13 mouse cellular contexts compared by ENCODE assay signal in the genomic region with DNA sequence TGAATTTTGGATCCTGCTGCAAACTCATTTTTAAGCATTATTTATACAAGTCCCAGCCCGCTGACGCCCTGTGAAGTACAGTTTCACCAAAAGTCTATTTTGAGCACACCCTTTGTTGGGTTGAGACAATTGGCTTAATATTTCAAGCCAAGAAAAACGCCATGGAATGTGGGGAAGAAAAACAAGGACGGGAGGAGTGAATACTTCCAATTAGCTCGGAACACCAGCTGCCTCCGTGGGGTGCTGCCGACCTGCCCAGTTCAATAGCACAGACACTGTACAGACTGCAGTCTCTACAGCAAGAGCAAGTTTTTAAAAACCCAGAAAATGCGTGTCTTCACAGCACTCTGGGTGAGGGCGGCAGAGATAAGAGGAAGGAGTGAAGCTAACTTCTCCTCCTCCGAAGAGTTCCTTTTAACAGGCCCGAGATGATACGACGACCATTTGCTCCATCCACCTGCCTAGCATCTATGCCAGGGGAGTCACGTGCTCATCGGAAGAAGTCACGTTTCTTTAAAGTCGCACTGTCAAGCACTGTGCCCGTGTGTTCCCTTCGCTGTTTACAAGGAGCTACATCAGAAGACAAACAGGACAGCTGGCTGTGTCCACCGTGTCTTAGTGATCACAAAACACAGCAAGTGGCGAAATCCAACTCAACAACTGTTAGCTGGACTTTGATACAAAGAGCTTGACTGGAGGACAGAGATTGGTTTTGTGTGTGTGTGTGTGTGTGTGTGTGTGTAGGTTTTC. TPM values are rescaled to one million over a fixed set of nuclear protein-coding genes. Genes with fewer than 3 reads are reported as not detected.
DNase-seq lines count a peak whose midpoint lies in the region; ATAC-seq and TF ChIP-seq lines count a peak whose summit lies in the region.
"Had no signal": no experiment of that assay in that cellular context is flagged by ENCODE, and none has a peak within 500 bp of the region (broad histone marks: within the 10 kb centered on the region; RNA-seq: fewer than 3 reads in every experiment).

No protein-coding gene starts in this region.

- H3K4me3 ChIP-seq in gastrocnemius, adult 2 months: peak overlapping the region; percentile 41
- no peak overlapping the region for H3K4me3 ChIP-seq in heart, postnatal 0 days (ENCODE audit: low read depth, low read length)
- H3K4me3 ChIP-seq: myocyte had no signal

- intact Hi-C loops in gastrocnemius, adult 2 months (cut with DNase I): no loop called here
- intact Hi-C loops in gastrocnemius, postnatal 14 days (cut with DNase I; ENCODE audit: low total_unique reads): no loop called here

- H3K27ac ChIP-seq in gastrocnemius, adult 2 months: peak overlapping the region; percentile 66
- peak overlapping the region; percentile 62 for H3K27ac ChIP-seq in heart, postnatal 0 days (ENCODE audit: low read depth)
- H3K27ac ChIP-seq: macrophage had no signal

- H3K9ac ChIP-seq in heart, postnatal 0 days (replicated peaks; ENCODE audit: low read depth, low read length): no peak overlapping the region

- peak; percentile 28 for DNase-seq in gastrocnemius, adult 2 months
- DNase-seq in gastrocnemius, postnatal 14 days: no peak
- peak; percentile 26 for DNase-seq in layer of hippocampus, adult 11-12 months (ENCODE audit: low spot score)
- DNase-seq in layer of hippocampus, adult 8-10 months (ENCODE audit: low spot score in 2 of 2): no peak
- peak; percentile 40 for DNase-seq in brain, adult 2 months (ENCODE audit: low read depth, low spot score)
- no peak for DNase-seq in heart, postnatal 0 days (ENCODE audit: low spot score)
- DNase-seq in spleen, adult 18-20 months: no peak
- DNase-seq in frontal cortex, postnatal 14 days (ENCODE audit: low spot score in 2 of 2): no peak
- DNase-seq: embryo, embryonic 11 days; kidney, adult 18-20 months had no signal

- peak overlapping the region; percentile 22; the same call in 1 of the 2 replicates for H3K4me2 ChIP-seq in heart, postnatal 0 days (ENCODE audit: low read depth, low read length)

- no peaks in the 10 kb centered on the region for H3K9me3 ChIP-seq in heart, postnatal 0 days (replicated peaks; ENCODE audit: control insufficient read depth, low read length)

- no peak for TF ChIP-seq EP300 in heart, postnatal 0 days (IDR thresholded peaks at IDR 0.05; ENCODE audit: low read depth)

- no peak for ATAC-seq in heart, postnatal 0 days (ENCODE audit: insufficient read depth, low read depth)

- H3K27me3 ChIP-seq in heart, postnatal 0 days (ENCODE audit: control insufficient read depth, insufficient read depth, low read length): no peaks in the 10 kb centered on the region

- TF ChIP-seq CTCF in gastrocnemius, adult 2 months (IDR thresholded peaks at IDR 0.05): no peak
- TF ChIP-seq CTCF in heart, postnatal 0 days (IDR thresholded peaks at IDR 0.05; ENCODE audit: low read depth): no peak

- H3K4me1 ChIP-seq in heart, postnatal 0 days (ENCODE audit: control insufficient read depth, insufficient read depth): peaks cover 21% of the 10 kb centered on the region

- 58% methylated on average over 21 of the region's 21 CpGs for WGBS in heart, postnatal 0 days

- peaks cover 39% of the 10 kb centered on the region for H3K36me3 ChIP-seq in heart, postnatal 0 days (replicated peaks; ENCODE audit: control insufficient read depth, insufficient read depth, low read length)

RNA-seq across cellular contexts. Expression of a gene that starts 38.8 kb away (rescaled TPM):
- 100 to 1,000 TPM in 1 of 2 experiments, 10 to 100 TPM in 1; 95.4 to 186 TPM for total RNA-seq in gastrocnemius, adult 2 months (2021)
- total RNA-seq in gastrocnemius, postnatal 14 days (2021): 100 to 1,000 TPM; 106 to 144 TPM
- under 1 TPM in 1 of 4 experiments, not detected in 3; 0.16 TPM for total RNA-seq in layer of hippocampus, adult 8-10 months (2022)
- 6.4 and 8.9 TPM in 2 replicates for total RNA-seq in heart, postnatal 0 days (2014; rRNA removed; ENCODE audit: low replicate concordance)
- polyA plus RNA-seq in heart, postnatal 0 days (2015; fragmentation: Nextera tagmentation; extraction: Ambion mirVana): 34.5 and 39.1 TPM in 2 replicates
- total RNA-seq: hematopoietic stem cell, adult 5-6 weeks had no signal
- polyA plus RNA-seq: macrophage had no signal

Comparison
In these comparisons a context has a peak if more than half of its experiments do, and no peak if none do; other contexts are left out.
1. DNase-seq: peak in gastrocnemius, adult 2 months (single experiment), layer of hippocampus, adult 11-12 months (single experiment) and brain, adult 2 months (single experiment); none in gastrocnemius, postnatal 14 days (single experiment), layer of hippocampus, adult 8-10 months (0 of 2), heart, postnatal 0 days (single experiment), spleen, adult 18-20 months (0 of 2) and frontal cortex, postnatal 14 days (0 of 2).